Mouse (Mus musculus): ENCODE measurements around the gene Mtmr4. TPM values are rescaled to one million over a fixed set of nuclear protein-coding genes. Genes with fewer than 3 reads are reported as not detected.

The Mtmr4 gene
- total RNA-seq, 1 experiment from 2014 or later: 21.5 TPM

Other genes with a start within 250 kb of the Mtmr4 start
- gene Ppm1e, start 233.1 kb upstream of the Mtmr4 start, total RNA-seq (2017): 4.8 and 7.0 TPM in 2 replicates
- 3.4 and 5.2 TPM in 2 replicates for gene Rad51c, start 187.2 kb upstream of the Mtmr4 start, total RNA-seq (2017)
- gene Tex14, start 187.1 kb upstream of the Mtmr4 start, total RNA-seq (2017): 0.27 and 1.0 TPM in 2 replicates
- not detected in 2 replicates for gene Gm11492, start 25.5 kb upstream of the Mtmr4 start, total RNA-seq (2017)
- gene Sept4, start 23.3 kb upstream of the Mtmr4 start, total RNA-seq (2017): 5.9 and 16.5 TPM in 2 replicates
- gene Hsf5, start 25.0 kb downstream of the Mtmr4 start, total RNA-seq (2017): 0.15 TPM in 1 of 2 replicates, not detected in the other
- 0.10 and 0.27 TPM in 2 replicates for gene Rnf43, start 70.6 kb downstream of the Mtmr4 start, total RNA-seq (2017)
- gene Supt4a, start 145.4 kb downstream of the Mtmr4 start, total RNA-seq (2017): 68.7 and 71.2 TPM in 2 replicates
- 8.4 and 12.0 TPM in 2 replicates for gene Tspoap1, start 168.4 kb downstream of the Mtmr4 start, total RNA-seq (2017)
- 1,506 and 1,797 TPM in 2 replicates for gene Mpo, start 201.4 kb downstream of the Mtmr4 start, total RNA-seq (2017)
- not detected in 2 replicates for gene Lpo, start 236.1 kb downstream of the Mtmr4 start, total RNA-seq (2017)